Mouse (Mus musculus) neural tube, embryonic 12.5 days (tissue): ENCODE measurements around the gene Axl. TPM values are rescaled to one million over a fixed set of nuclear protein-coding genes. Genes with fewer than 3 reads are reported as not detected.

Experiments
- ATAC-seq: fragments of 200-750 bp; cut with Nextera tagmentation; 2 replicates; pipeline ENCODE4 v1.8.0; 2017; ENCODE audit warnings: low read depth, mild to moderate bottlenecking, moderate TSS enrichment, moderate library complexity; ENCODE audit not compliant: low FRiP score
- H3K27ac ChIP-seq: fragments of 300-500 bp; sonication (generic); 2 replicates; pipeline ENCODE4 v1.5.1; 2016
- H3K27me3 ChIP-seq: fragments of 300-500 bp; sonication (generic); replicated peaks from 2 replicates; pipeline ENCODE4 v1.6.1; 2016; ENCODE audit warnings: mild to moderate bottlenecking
- H3K36me3 ChIP-seq: fragments of 300-500 bp; sonication (generic); 2 replicates; pipeline ENCODE4 v1.6.1; 2016; ENCODE audit warnings: mild to moderate bottlenecking
- H3K4me1 ChIP-seq: fragments of 300-500 bp; sonication (generic); 2 replicates; pipeline ENCODE4 v1.6.1; 2016
- H3K4me2 ChIP-seq: fragments of 300-500 bp; sonication (generic); replicated peaks from 2 replicates; pipeline ENCODE4 v1.6.1; 2016; ENCODE audit warnings: mild to moderate bottlenecking
- H3K4me3 ChIP-seq: fragments of 300-500 bp; sonication (generic); 2 replicates; pipeline ENCODE4 v1.5.1; 2016
- H3K9ac ChIP-seq: fragments of 300-500 bp; sonication (generic); 2 replicates; pipeline ENCODE4 v1.6.1; 2016; ENCODE audit warnings: mild to moderate bottlenecking
- H3K9me3 ChIP-seq: fragments of 300-500 bp; sonication (generic); 2 replicates; pipeline ENCODE4 v1.6.1; 2016; ENCODE audit warnings: mild to moderate bottlenecking
- WGBS: fragments of 180-500 bp; shearing (Covaris S2); methylation state at CpG from one replicate; pipeline ENCODE4 v1.1.7; 2016; 5-methylcytosine and 5-hydroxymethylcytosine counted together
- microRNA-seq: library from miRNA; unstranded; fragments of <30 nt; microRNA quantifications from one replicate; pipeline ENCODE4, GENCODE M21; 2017
- polyA plus RNA-seq: library from polyadenylated mRNA; unstranded; fragments of >200 nt; fragmentation: Nextera tagmentation; extraction: Ambion mirVana; gene quantifications from 2 replicates; pipeline ENCODE4 v1.2.1, GENCODE M21; 2016

Gene Axl
- polyA plus RNA-seq, 1 experiment from 2014 or later, result 33.0 TPM

- ATAC-seq, result no peak
- Histone ChIP-seq H3K36me3 (peaks cover 47% of the 10 kb centered on the region), H3K27me3 (no peaks in the 10 kb centered on the region), H3K9ac (no peak overlapping the region), H3K27ac (no peak overlapping the region), H3K4me3 (no peak overlapping the region), H3K4me1 (peaks cover 33% of the 10 kb centered on the region), H3K4me2 (no peak overlapping the region), H3K9me3 (no peaks in the 10 kb centered on the region)
- 96% methylated on average over 22 of the region's 22 CpGs for WGBS
Measured at GRCm38 (mm10) chr7:25715731-25716271, 72.7 kb downstream of the Axl start.

GRCm38 (mm10) chr7:25714581-25714980, 73.9 kb downstream of the Axl start:
- no peaks in the 10 kb centered on the region for H3K27me3 ChIP-seq
- 96% methylated on average over 8 of the region's 8 CpGs for WGBS
- H3K4me2 ChIP-seq, result no peak overlapping the region
- H3K27ac ChIP-seq, result no peak overlapping the region
- peaks cover 41% of the 10 kb centered on the region for H3K36me3 ChIP-seq
- no peaks in the 10 kb centered on the region for H3K9me3 ChIP-seq
- ATAC-seq, result no peak
- H3K9ac ChIP-seq, result no peak overlapping the region
- H3K4me1 ChIP-seq, result peaks cover 43% of the 10 kb centered on the region
- H3K4me3 ChIP-seq, result no peak overlapping the region

- H3K4me2 ChIP-seq, result no peak overlapping the region
- WGBS, result 90% methylated on average over 9 of the region's 9 CpGs
- H3K36me3 ChIP-seq, result peaks cover 41% of the 10 kb centered on the region
- no peaks in the 10 kb centered on the region for H3K27me3 ChIP-seq
- H3K9ac ChIP-seq, result no peak overlapping the region
- H3K4me1 ChIP-seq, result peaks cover 33% of the 10 kb centered on the region
- H3K27ac ChIP-seq, result no peak overlapping the region
- H3K9me3 ChIP-seq, result no peaks in the 10 kb centered on the region
- ATAC-seq, result no peak
- H3K4me3 ChIP-seq, result no peak overlapping the region
Measured at GRCm38 (mm10) chr7:25712801-25713200, 75.7 kb downstream of the Axl start.

- 25% methylated on average over 7 of the region's 7 CpGs for WGBS
- peaks cover 41% of the 10 kb centered on the region for H3K36me3 ChIP-seq
- peak overlapping the region; percentile 46; the same call in 1 of the 2 replicates for H3K27ac ChIP-seq
- H3K4me2 ChIP-seq, result 0 out of 2 replicates have a peak overlapping the region, but pooled peaks have one; percentile 18
- H3K4me3 ChIP-seq, result no peak overlapping the region
- peak; percentile 38 for ATAC-seq
- no peaks in the 10 kb centered on the region; the same call in 1 of the 2 replicates for H3K27me3 ChIP-seq
- H3K4me1 ChIP-seq, result peaks cover 28% of the 10 kb centered on the region
- no peaks in the 10 kb centered on the region for H3K9me3 ChIP-seq
- no peak overlapping the region for H3K9ac ChIP-seq
Measured at GRCm38 (mm10) chr7:25711731-25712197, 76.7 kb downstream of the Axl start.

- H3K9me3 ChIP-seq, result no peaks in the 10 kb centered on the region
- 0 out of 2 replicates have a peak, but pooled peaks have one; percentile 38 for ATAC-seq
- no peak overlapping the region for H3K9ac ChIP-seq
- 70% methylated on average over 5 of the region's 5 CpGs for WGBS
- peaks cover 40% of the 10 kb centered on the region for H3K36me3 ChIP-seq
- H3K4me1 ChIP-seq, result peaks cover 28% of the 10 kb centered on the region
- no peaks in the 10 kb centered on the region; the same call in 1 of the 2 replicates for H3K27me3 ChIP-seq
- H3K4me3 ChIP-seq, result no peak overlapping the region
- 0 out of 2 replicates have a peak overlapping the region, but pooled peaks have one; percentile 0 for H3K4me2 ChIP-seq
- H3K27ac ChIP-seq, result no peak overlapping the region
Measured at GRCm38 (mm10) chr7:25711165-25711564, 77.3 kb downstream of the Axl start.

GRCm38 (mm10) chr7:25710519-25711130, 77.9 kb downstream of the Axl start:
- no peak overlapping the region for H3K4me3 ChIP-seq
- no peaks in the 10 kb centered on the region; the same call in 1 of the 2 replicates for H3K27me3 ChIP-seq
- H3K4me2 ChIP-seq, result peak overlapping the region; percentile 7; the same call in 1 of the 2 replicates
- 19% methylated on average over 7 of the region's 7 CpGs for WGBS
- peak overlapping the region; percentile 26 for H3K9ac ChIP-seq
- H3K9me3 ChIP-seq, result no peaks in the 10 kb centered on the region
- peak; percentile 8; the same call in 1 of the 2 replicates for ATAC-seq
- H3K27ac ChIP-seq, result no peak overlapping the region
- peaks cover 28% of the 10 kb centered on the region for H3K4me1 ChIP-seq
- H3K36me3 ChIP-seq, result peaks cover 35% of the 10 kb centered on the region

GRCm38 (mm10) chr7:25709961-25710360, 78.5 kb downstream of the Axl start:
- Histone ChIP-seq H3K36me3 (peaks cover 28% of the 10 kb centered on the region), H3K4me1 (peaks cover 32% of the 10 kb centered on the region), H3K4me2 (peak overlapping the region; percentile 7; the same call in 1 of the 2 replicates), H3K9ac (no peak overlapping the region), H3K27me3 (no peaks in the 10 kb centered on the region; the same call in none of the 2 replicates), H3K4me3 (no peak overlapping the region), H3K27ac (no peak overlapping the region), H3K9me3 (no peaks in the 10 kb centered on the region)
- no peak for ATAC-seq
- 18% methylated on average over 12 of the region's 12 CpGs for WGBS

GRCm38 (mm10) chr7:25707581-25708292, 80.8 kb downstream of the Axl start:
- Histone ChIP-seq H3K36me3 (peaks cover 6% of the 10 kb centered on the region), H3K9me3 (no peaks in the 10 kb centered on the region), H3K27ac (no peak overlapping the region), H3K4me2 (no peak overlapping the region), H3K4me3 (no peak overlapping the region), H3K4me1 (peaks cover 46% of the 10 kb centered on the region), H3K9ac (no peak overlapping the region), H3K27me3 (peaks cover 4% of the 10 kb centered on the region)
- 60% methylated on average over 15 of the region's 15 CpGs for WGBS
- ATAC-seq, result no peak

Small RNA genes within 50 kb of the gene (microRNA-seq; reads per million reads assigned to microRNA genes)
- not detected for gene Gm24865

Other genes starting within 250 kb of the Axl start
- not detected in 2 replicates for gene Ceacam2, start 248.8 kb downstream of the Axl start, polyA plus RNA-seq
- gene Erich4, start 172.8 kb downstream of the Axl start, polyA plus RNA-seq, result not detected in 2 replicates
- gene Dmac2, start 169.3 kb downstream of the Axl start, polyA plus RNA-seq, result 27.5 and 31.2 TPM in 2 replicates
- gene B3gnt8, start 162.1 kb downstream of the Axl start, polyA plus RNA-seq, result 1.8 and 2.7 TPM in 2 replicates
- gene Bckdha, start 129.7 kb downstream of the Axl start, polyA plus RNA-seq, result 48.3 and 48.4 TPM in 2 replicates
- gene Exosc5, start 129.5 kb downstream of the Axl start, polyA plus RNA-seq, result 54.7 and 55.2 TPM in 2 replicates
- 3.4 and 5.7 TPM in 2 replicates for gene Tmem91, start 113.5 kb downstream of the Axl start, polyA plus RNA-seq
- 34.8 and 35.7 TPM in 2 replicates for gene B9d2, start 107.9 kb downstream of the Axl start, polyA plus RNA-seq
- gene Tgfb1, start 101.7 kb downstream of the Axl start, polyA plus RNA-seq, result 2.4 and 2.6 TPM in 2 replicates
- gene Ccdc97, start 69.6 kb downstream of the Axl start, polyA plus RNA-seq, result 31.3 and 34.0 TPM in 2 replicates
- 64.7 and 67.0 TPM in 2 replicates for gene Hnrnpul1, start 33.9 kb downstream of the Axl start, polyA plus RNA-seq
- 2.9 and 4.0 TPM in 2 replicates for gene Cyp2s1, start 28.2 kb upstream of the Axl start, polyA plus RNA-seq
- gene Cyp2b10, start 108.9 kb upstream of the Axl start, polyA plus RNA-seq, result not detected in 2 replicates